Mouse (Mus musculus) small intestine, adult 2 months (tissue): ENCODE measurements around the gene Sntg2.

Experiments
- CTCF ChIP-seq: fragments of 200-500 bp; IDR thresholded peaks from 2 replicates; pipeline ENCODE4 v1.5.1; 2012; ENCODE audit warnings: low read depth, mild to moderate bottlenecking, control low read depth, inconsistent platforms, low read length, moderate library complexity, mixed read lengths; ENCODE audit not compliant: insufficient replicate concordance, insufficient read length; ENCODE audit errors: extremely low read depth
- POLR2A ChIP-seq: fragments of 200-500 bp; IDR thresholded peaks from 2 replicates; pipeline ENCODE4 v1.6.1; 2012; ENCODE audit warnings: low read depth, mild to moderate bottlenecking, control low read depth, inconsistent platforms, low read length, moderate library complexity

- TF ChIP-seq CTCF (no peak), POLR2A (no peak)
These were observed 120.8 kb downstream of the Sntg2 start for GRCm38 (mm10) chr12:30252381-30252780.
